Mouse (Mus musculus): Measurements from ENCODE around the gene 4930544D05Rik. TPM values are rescaled to one million over a fixed set of nuclear protein-coding genes. Genes with fewer than 3 reads are reported as not detected.

The 4930544D05Rik gene
- polyA plus RNA-seq, 1 experiment from 2014 or later, result not detected

GRCm38 (mm10) chr11:70606717-70607116 is 8.9 kb upstream of the 4930544D05Rik start:
- 0 out of 2 replicates have a peak overlapping the region, but pooled peaks have one; percentile 44 for H3K27ac ChIP-seq (replicated peaks; ENCODE audit: low read depth, low read length)

GRCm38 (mm10) chr11:70607611-70608010 is 8.0 kb upstream of the 4930544D05Rik start:
- H3K4me2 ChIP-seq (ENCODE audit: low read depth, low read length), result no peak overlapping the region
- 89% methylated on average over 9 of the region's 9 CpGs for WGBS
- H3K4me3 ChIP-seq (ENCODE audit: low read depth, low read length), result no peak overlapping the region
- no peaks in the 10 kb centered on the region for H3K4me1 ChIP-seq (ENCODE audit: control insufficient read depth, insufficient read depth, low read length)
- ATAC-seq (ENCODE audit: low read depth), result no peak
- H3K9ac ChIP-seq (ENCODE audit: low read depth, low read length), result no peak overlapping the region
- H3K36me3 ChIP-seq (ENCODE audit: control insufficient read depth, insufficient read depth, low read length), result peaks cover 93% of the 10 kb centered on the region
- no peak for DNase-seq (ENCODE audit: low spot score)
- no peak overlapping the region for H3K27ac ChIP-seq (replicated peaks; ENCODE audit: low read depth, low read length)
- no peaks in the 10 kb centered on the region for H3K9me3 ChIP-seq (ENCODE audit: control insufficient read depth, low read length)
- no peaks in the 10 kb centered on the region for H3K27me3 ChIP-seq (replicated peaks; ENCODE audit: control insufficient read depth, insufficient read depth, low read length)

More at GRCm38 (mm10) chr11:70606717-70607116, 8.9 kb upstream of the 4930544D05Rik start:
- Histone ChIP-seq H3K27me3 (replicated peaks; ENCODE audit: control insufficient read depth, insufficient read depth, low read length) (no peaks in the 10 kb centered on the region), H3K4me3 (ENCODE audit: low read depth, low read length) (no peak overlapping the region), H3K9ac (ENCODE audit: low read depth, low read length) (no peak overlapping the region), H3K9me3 (ENCODE audit: control insufficient read depth, low read length) (no peaks in the 10 kb centered on the region), H3K36me3 (ENCODE audit: control insufficient read depth, insufficient read depth, low read length) (peaks cover 91% of the 10 kb centered on the region), H3K4me2 (ENCODE audit: low read depth, low read length) (no peak overlapping the region), H3K4me1 (ENCODE audit: control insufficient read depth, insufficient read depth, low read length) (no peaks in the 10 kb centered on the region)
- WGBS, result 64% methylated on average over 12 of the region's 12 CpGs
- no peak; the same call in 1 of the 2 replicates for ATAC-seq (ENCODE audit: low read depth)
- no peak for DNase-seq (ENCODE audit: low spot score)

GRCm38 (mm10) chr11:70608381-70609066 is 7.1 kb upstream of the 4930544D05Rik start:
- ATAC-seq (ENCODE audit: low read depth) (no peak), DNase-seq (ENCODE audit: low spot score) (no peak)
- Histone ChIP-seq H3K9me3 (ENCODE audit: control insufficient read depth, low read length) (no peaks in the 10 kb centered on the region), H3K36me3 (ENCODE audit: control insufficient read depth, insufficient read depth, low read length) (peaks cover 96% of the 10 kb centered on the region), H3K9ac (ENCODE audit: low read depth, low read length) (no peak overlapping the region), H3K27ac (replicated peaks; ENCODE audit: low read depth, low read length) (no peak overlapping the region), H3K4me1 (ENCODE audit: control insufficient read depth, insufficient read depth, low read length) (no peaks in the 10 kb centered on the region), H3K4me2 (ENCODE audit: low read depth, low read length) (no peak overlapping the region), H3K4me3 (ENCODE audit: low read depth, low read length) (no peak overlapping the region), H3K27me3 (replicated peaks; ENCODE audit: control insufficient read depth, insufficient read depth, low read length) (no peaks in the 10 kb centered on the region)
- WGBS, result 90% methylated on average over 26 of the region's 26 CpGs

- Histone ChIP-seq H3K9me3 (ENCODE audit: control insufficient read depth, low read length) (no peaks in the 10 kb centered on the region), H3K36me3 (ENCODE audit: control insufficient read depth, insufficient read depth, low read length) (peaks cover 78% of the 10 kb centered on the region), H3K4me2 (ENCODE audit: low read depth, low read length) (no peak overlapping the region), H3K9ac (ENCODE audit: low read depth, low read length) (no peak overlapping the region), H3K4me3 (ENCODE audit: low read depth, low read length) (no peak overlapping the region), H3K27me3 (replicated peaks; ENCODE audit: control insufficient read depth, insufficient read depth, low read length) (no peaks in the 10 kb centered on the region), H3K27ac (replicated peaks; ENCODE audit: low read depth, low read length) (no peak overlapping the region), H3K4me1 (ENCODE audit: control insufficient read depth, insufficient read depth, low read length) (peaks cover 12% of the 10 kb centered on the region)
- ATAC-seq (ENCODE audit: low read depth) (no peak), DNase-seq (ENCODE audit: low spot score) (no peak)
- WGBS, result 87% methylated on average over 4 of the region's 4 CpGs
Observed at GRCm38 (mm10) chr11:70610752-70611151, 4.9 kb upstream of the 4930544D05Rik start.

GRCm38 (mm10) chr11:70612505-70612904 is 3.1 kb upstream of the 4930544D05Rik start:
- H3K9me3 ChIP-seq (ENCODE audit: control insufficient read depth, low read length), result no peaks in the 10 kb centered on the region
- WGBS, result 75% methylated on average over 7 of the region's 7 CpGs
- no peak overlapping the region for H3K9ac ChIP-seq (ENCODE audit: low read depth, low read length)
- DNase-seq (ENCODE audit: low spot score) (no peak), ATAC-seq (ENCODE audit: low read depth) (no peak)
- peaks cover 12% of the 10 kb centered on the region for H3K4me1 ChIP-seq (ENCODE audit: control insufficient read depth, insufficient read depth, low read length)
- no peak overlapping the region for H3K4me2 ChIP-seq (ENCODE audit: low read depth, low read length)
- no peak overlapping the region for H3K27ac ChIP-seq (replicated peaks; ENCODE audit: low read depth, low read length)
- peaks cover 60% of the 10 kb centered on the region for H3K36me3 ChIP-seq (ENCODE audit: control insufficient read depth, insufficient read depth, low read length)
- no peaks in the 10 kb centered on the region for H3K27me3 ChIP-seq (replicated peaks; ENCODE audit: control insufficient read depth, insufficient read depth, low read length)
- no peak overlapping the region for H3K4me3 ChIP-seq (ENCODE audit: low read depth, low read length)

- DNase-seq (ENCODE audit: low spot score) (peak; percentile 86), ATAC-seq (ENCODE audit: low read depth) (peak; percentile 88)
- Histone ChIP-seq H3K4me1 (ENCODE audit: control insufficient read depth, insufficient read depth, low read length) (peaks cover 12% of the 10 kb centered on the region), H3K9ac (ENCODE audit: low read depth, low read length) (peak overlapping the region; percentile 62), H3K27me3 (replicated peaks; ENCODE audit: control insufficient read depth, insufficient read depth, low read length) (no peaks in the 10 kb centered on the region), H3K9me3 (ENCODE audit: control insufficient read depth, low read length) (no peaks in the 10 kb centered on the region), H3K27ac (replicated peaks; ENCODE audit: low read depth, low read length) (peak overlapping the region; percentile 65), H3K4me3 (ENCODE audit: low read depth, low read length) (peak overlapping the region; percentile 38), H3K36me3 (ENCODE audit: control insufficient read depth, insufficient read depth, low read length) (peaks cover 34% of the 10 kb centered on the region), H3K4me2 (ENCODE audit: low read depth, low read length) (peak overlapping the region; percentile 78)
- 3% methylated on average over 16 of the region's 17 CpGs for WGBS
Observed at GRCm38 (mm10) chr11:70615074-70615473, 574 bp upstream of the 4930544D05Rik start.

GRCm38 (mm10) chr11:70619101-70619500 is 3.5 kb downstream of the 4930544D05Rik start, which contains the start of gene Chrne:
Chrne (minus strand) TSS chr11:70619216.
- Histone ChIP-seq H3K9me3 (ENCODE audit: control insufficient read depth, low read length) (no peaks in the 10 kb centered on the region), H3K27ac (replicated peaks; ENCODE audit: low read depth, low read length) (no peak within 1 kb of the TSS), H3K4me2 (ENCODE audit: low read depth, low read length) (no peak within 1 kb of the TSS), H3K9ac (ENCODE audit: low read depth, low read length) (no peak within 1 kb of the TSS), H3K4me3 (ENCODE audit: low read depth, low read length) (no peak within 1 kb of the TSS), H3K36me3 (ENCODE audit: control insufficient read depth, insufficient read depth, low read length) (no peaks in the 10 kb centered on the region), H3K4me1 (ENCODE audit: control insufficient read depth, insufficient read depth, low read length) (peaks cover 12% of the 10 kb centered on the region), H3K27me3 (replicated peaks; ENCODE audit: control insufficient read depth, insufficient read depth, low read length) (no peaks in the 10 kb centered on the region)
- 40% methylated on average over 1 of the region's 1 CpGs for WGBS
- no peak for ATAC-seq (ENCODE audit: low read depth)
- DNase-seq (ENCODE audit: low spot score), result no peak

- Histone ChIP-seq H3K9me3 (ENCODE audit: control insufficient read depth, low read length) (no peaks in the 10 kb centered on the region), H3K4me1 (ENCODE audit: control insufficient read depth, insufficient read depth, low read length) (no peaks in the 10 kb centered on the region), H3K4me2 (ENCODE audit: low read depth, low read length) (no peak overlapping the region), H3K9ac (ENCODE audit: low read depth, low read length) (peak overlapping the region; percentile 48), H3K27ac (replicated peaks; ENCODE audit: low read depth, low read length) (no peak overlapping the region), H3K4me3 (ENCODE audit: low read depth, low read length) (no peak overlapping the region), H3K36me3 (ENCODE audit: control insufficient read depth, insufficient read depth, low read length) (no peaks in the 10 kb centered on the region), H3K27me3 (replicated peaks; ENCODE audit: control insufficient read depth, insufficient read depth, low read length) (no peaks in the 10 kb centered on the region)
- 39% methylated on average over 7 of the region's 7 CpGs for WGBS
- ATAC-seq (ENCODE audit: low read depth) (no peak), DNase-seq (ENCODE audit: low spot score) (peak; percentile 27)
Observed at GRCm38 (mm10) chr11:70621972-70622814, 6.5 kb downstream of the 4930544D05Rik start.
